Mouse (Mus musculus): ENCODE measurements around the gene Vrk2.

Vrk2 gene

DNA sequence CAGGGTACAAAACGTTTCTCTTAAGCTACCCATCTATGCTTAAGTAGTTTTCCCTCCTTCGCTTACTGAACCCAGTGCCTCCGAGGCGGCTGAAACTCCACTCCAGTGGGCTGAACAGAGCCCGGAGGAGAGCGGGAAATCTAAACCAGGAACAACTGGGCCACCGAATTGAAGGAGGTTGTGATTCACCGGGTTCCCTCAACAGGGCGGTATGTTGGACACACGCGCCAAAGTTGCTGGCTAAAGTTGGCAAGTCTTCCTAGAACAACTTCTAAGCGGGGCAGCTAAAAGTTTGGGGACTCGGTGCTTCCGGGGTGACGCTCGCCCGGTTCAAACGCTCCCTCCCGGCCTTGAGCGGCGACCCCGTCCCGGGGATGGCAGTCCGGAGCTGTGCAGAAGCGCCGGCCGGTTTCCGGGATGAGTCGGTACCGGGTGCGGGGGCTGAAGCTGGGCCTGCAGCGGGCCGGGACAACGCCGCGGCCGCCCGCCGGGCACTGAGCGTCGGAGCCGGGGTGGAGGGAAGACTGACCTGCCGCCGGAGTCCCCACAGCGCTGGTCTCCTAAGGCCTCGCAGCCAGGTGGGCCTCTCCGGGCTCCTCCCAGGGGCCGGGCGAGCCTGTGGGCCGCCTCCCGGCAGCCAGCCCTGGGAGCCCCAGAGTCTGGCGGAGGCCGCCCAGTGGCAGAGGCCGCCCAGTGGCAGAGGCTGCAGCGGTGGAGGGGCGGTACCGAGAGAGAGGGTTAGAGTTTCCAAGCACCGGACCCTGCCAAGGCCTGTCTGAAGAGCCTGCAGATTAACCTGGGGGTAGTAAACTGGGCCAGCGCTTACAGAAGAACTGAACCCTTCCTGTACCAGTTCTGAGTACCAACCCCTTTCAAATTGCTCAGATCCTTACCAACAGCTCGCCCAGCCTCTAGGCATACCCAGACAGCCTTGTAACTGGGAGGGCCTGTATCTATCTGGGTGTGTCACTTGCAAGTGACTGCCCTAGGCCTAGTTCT lies at the start of gene Vrk2, which contains the start of gene Gm6899:
Gene Vrk2, minus strand, starts transcription at position 939 of the 999 bp plus-strand sequence.
Gene Gm6899, plus strand, starts transcription at position 181 of the 999 bp plus-strand sequence.
- DNase-seq (ENCODE audit: low spot score in 2 of 2) = peak in 1 of 2 experiments; percentile 21

- no peak for DNase-seq (ENCODE audit: low spot score in 2 of 2)
These were observed 48.3 kb upstream of the Vrk2 start for GRCm38 (mm10) chr11:26642141-26642540.

GRCm38 (mm10) chr11:26640314-26640785 lies 46.6 kb upstream of the Vrk2 start:
- no peak for DNase-seq (ENCODE audit: low spot score in 2 of 2)

- no peak for DNase-seq (ENCODE audit: low spot score in 2 of 2)
These were observed 42.4 kb upstream of the Vrk2 start for GRCm38 (mm10) chr11:26636239-26636638.

DNA sequence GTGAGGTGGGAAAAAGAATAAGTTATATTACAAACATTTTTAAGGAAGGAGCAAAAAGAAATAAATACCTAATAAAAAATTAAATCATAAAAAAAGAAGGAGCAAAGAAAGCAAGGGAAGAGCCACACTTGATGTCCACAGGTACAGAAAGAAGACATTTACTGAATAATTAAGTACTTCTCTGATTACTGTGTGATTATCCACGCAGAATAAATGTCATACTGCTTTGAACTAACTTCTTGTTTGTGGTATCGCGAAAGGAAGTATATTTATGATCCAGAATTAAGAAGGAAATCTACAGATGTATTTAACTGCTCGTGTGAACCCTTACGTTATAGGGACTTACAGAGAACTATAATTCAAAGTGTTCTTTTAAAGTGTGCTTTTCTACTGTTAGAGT lies 28.9 kb upstream of the Vrk2 start:
- no peak for DNase-seq (ENCODE audit: low spot score in 2 of 2)

DNA sequence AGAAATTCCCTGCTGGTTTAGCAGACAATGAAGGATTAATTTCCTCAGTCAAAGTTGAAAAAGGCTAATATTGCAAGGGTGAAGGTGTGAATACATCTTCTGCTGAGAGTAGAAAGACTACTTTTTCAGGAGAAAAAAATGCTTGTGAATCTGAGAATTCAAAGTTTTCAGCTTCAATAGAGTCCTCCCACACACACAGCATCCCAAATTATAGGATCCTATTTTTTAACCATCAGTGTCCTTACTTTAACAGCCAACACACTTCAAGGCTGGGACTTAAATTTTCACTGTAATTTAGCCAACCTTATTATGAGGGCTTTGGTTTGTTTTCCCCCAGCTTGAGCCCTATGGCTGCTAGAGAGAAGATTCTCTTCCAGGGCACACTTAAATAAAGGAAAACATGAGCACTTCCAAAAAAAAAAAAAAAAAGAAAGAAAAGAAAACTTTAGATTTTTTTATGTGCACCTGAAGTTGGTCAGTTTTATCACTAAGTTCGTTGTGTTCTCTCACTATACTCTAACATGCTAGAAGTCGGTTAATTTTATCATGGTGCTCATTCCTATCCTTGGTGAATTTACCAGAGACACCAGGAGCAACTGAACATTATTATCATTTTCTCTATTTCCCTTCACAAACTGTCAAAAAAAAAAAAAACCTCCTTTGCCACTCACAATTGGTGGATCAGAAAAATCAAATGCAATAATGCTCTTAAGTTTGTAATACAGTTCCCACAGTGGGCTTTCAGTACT lies 24.9 kb upstream of the Vrk2 start:
- DNase-seq (ENCODE audit: low spot score in 2 of 2) = no peak

- peak; percentile 64 to 65 for DNase-seq (ENCODE audit: low spot score in 2 of 2)
These were observed 15.0 kb upstream of the Vrk2 start for GRCm38 (mm10) chr11:26608795-26609194.

DNA sequence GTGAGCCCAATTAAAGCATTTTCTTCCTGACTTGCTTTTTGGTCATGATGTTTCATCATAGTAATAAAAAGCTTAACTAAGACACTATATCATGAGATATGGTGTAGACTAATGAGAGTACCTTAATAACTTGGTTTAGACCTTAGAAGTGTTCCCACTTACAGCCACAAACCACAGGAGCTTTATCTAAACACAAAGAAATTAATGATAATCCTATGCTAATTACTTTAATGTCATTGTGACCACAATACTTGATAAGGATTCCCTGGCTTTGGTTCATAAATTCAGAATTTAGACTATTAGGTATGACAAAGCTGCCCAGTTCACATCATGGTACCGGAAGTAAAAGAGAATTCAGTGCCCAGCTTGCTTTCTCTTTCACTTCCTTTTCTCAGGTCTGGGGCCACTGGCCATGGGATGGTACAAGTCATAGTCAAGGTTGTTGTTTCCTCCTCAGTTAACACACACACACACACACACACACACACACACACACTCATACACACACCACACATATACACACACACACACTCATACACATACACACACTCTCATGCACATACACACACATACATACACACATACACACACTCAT lies 10.4 kb upstream of the Vrk2 start:
- no peak for DNase-seq (ENCODE audit: low spot score in 2 of 2)

GRCm38 (mm10) chr11:26601571-26602175 lies 7.9 kb upstream of the Vrk2 start:
- no peak for DNase-seq (ENCODE audit: low spot score in 2 of 2)

DNA sequence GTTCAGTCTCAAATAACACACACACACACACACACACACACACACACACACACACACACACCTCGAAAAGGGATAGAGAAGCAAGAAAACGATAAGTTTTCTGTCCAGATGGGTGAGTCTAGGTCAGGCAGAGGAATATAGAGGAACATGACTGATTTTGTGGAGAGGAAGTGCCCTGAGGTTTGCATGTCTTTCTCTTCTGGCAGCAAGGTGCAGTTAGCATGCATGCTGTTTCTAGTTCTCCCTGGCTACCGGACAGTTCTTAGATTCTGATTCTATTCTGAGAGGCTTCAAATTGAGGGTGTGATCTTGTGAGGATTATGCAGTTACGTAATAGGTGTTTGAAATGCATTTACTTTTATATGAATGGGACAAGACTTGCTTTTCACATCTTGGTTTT lies 6.9 kb upstream of the Vrk2 start:
- DNase-seq (ENCODE audit: low spot score in 2 of 2) = no peak

DNA sequence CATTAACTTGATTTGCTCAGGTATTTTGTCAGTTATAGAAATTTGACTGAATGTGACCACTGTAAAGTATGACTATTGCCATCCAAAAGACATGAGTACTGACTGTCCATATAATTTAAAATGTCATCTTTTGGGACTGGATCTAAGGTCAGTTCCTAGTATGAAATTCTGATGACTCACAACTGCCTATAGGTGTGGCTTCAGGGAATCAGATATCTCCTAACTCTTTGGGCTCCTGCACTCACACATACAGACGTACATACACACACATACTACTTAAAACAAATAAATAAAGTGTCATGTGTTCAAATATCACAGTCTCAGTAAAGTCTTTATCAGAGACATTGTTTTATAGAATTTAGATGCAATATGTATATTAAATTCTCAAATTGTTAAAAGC lies 5.1 kb upstream of the Vrk2 start:
- DNase-seq (ENCODE audit: low spot score in 2 of 2) = no peak

GRCm38 (mm10) chr11:26597761-26598160 lies 4.0 kb upstream of the Vrk2 start:
- no peak for DNase-seq (ENCODE audit: low spot score in 2 of 2)

- no peak for DNase-seq (ENCODE audit: low spot score in 2 of 2)
These were observed 3.3 kb upstream of the Vrk2 start for GRCm38 (mm10) chr11:26597145-26597544.

DNA sequence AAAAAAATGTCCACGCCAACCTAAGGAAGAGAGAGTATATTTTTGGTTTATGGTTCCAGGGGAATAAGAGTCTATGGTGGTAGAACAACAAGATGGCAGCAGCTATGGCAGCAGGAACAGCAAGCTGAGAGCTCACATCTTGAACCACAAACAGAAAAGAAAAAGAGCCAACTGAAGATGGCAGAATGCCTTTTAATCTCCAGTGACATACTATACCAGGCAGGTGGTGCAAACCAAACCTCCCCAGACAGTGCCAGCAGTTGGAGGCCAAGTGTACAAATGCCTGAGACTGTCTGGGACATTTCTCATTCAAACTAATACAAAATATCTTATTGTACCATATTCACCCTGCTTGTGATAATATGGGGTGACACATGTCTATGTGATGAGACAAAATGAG lies 2.4 kb upstream of the Vrk2 start:
- no peak for DNase-seq (ENCODE audit: low spot score in 2 of 2)

DNA sequence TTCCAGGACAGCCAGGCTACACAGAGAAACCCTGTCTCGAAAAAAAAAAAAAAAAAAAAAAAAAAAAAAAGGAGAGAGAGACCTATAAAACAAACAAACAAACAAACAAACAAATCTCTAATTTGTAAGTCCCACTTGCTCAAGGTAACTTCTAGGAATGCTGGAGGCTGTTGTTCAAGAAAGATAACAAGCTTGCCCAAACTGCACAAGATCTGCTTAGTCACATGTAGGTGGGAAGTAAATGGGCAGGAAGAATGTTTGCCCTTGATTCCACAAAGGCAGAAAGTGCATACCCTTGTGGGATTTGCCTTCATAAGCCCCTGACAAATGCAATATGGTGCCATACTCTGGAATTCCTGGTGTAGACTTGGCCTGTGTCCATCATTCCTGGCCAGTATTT lies 688 bp upstream of the Vrk2 start:
- no peak for DNase-seq (ENCODE audit: low spot score in 2 of 2)

- DNase-seq (ENCODE audit: low spot score in 2 of 2) = no peak
These were observed 1.3 kb downstream of the Vrk2 start for GRCm38 (mm10) chr11:26592395-26593053.

GRCm38 (mm10) chr11:26587184-26587524 lies 6.6 kb downstream of the Vrk2 start:
- DNase-seq (ENCODE audit: low spot score in 2 of 2) = no peak

DNA sequence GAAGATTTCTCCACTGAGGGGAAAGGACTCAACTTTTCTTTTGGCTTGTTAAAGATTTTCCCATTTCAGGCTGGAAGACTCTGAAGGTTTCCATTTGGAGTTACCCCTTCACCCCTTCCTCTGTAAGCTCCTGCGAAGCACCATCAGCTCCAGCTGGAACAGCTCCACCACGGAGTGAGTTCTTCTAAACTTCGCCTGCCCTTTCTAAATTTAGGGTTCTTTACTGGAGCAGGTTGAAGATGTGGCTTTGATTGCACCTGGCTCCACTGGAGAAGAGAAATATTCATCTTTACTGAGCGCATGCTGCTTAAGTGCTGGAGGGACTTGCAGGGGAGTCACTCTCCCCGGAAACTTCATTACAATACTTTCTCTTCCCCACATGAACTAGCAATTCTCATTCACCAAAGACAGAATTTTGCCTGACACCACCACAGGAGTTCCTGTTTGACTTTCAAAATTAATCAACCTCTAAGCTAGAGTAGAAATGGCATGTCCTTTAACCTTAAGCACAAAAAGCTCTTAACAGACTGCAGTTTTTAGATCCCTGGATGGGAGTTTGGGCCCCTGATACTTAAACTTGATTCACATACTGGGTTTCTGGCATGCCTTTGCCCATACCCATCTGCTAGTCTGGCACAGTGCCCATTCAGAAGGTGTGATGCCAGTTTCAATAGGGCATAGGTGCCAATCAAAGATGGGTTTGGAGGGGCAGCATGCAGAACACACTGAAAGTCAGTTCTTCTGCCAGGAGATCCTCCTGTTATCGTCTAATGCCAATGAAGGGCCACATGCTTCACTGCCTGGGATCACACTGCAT lies 7.2 kb downstream of the Vrk2 start:
- no peak for DNase-seq (ENCODE audit: low spot score in 2 of 2)

- DNase-seq (ENCODE audit: low spot score in 2 of 2) = no peak
These were observed 8.1 kb downstream of the Vrk2 start for GRCm38 (mm10) chr11:26585409-26586366.

Measured in right cerebral cortex, postnatal 36 days (tissue).